Mouse (Mus musculus) lung, adult 2 months (tissue): ENCODE data around the gene Capn15. TPM values are rescaled to one million over a fixed set of nuclear protein-coding genes. Genes with fewer than 3 reads are reported as not detected.

Experiments used
- DNase-seq: peaks from one replicate; pipeline ENCODE4 v3.0.0; 2022
- H3K4me1 ChIP-seq: fragments of 200-500 bp; 2 replicates; pipeline ENCODE4 v1.6.1; 2011; ENCODE audit warnings: low read length; ENCODE audit not compliant: control insufficient read depth, insufficient read depth
- H3K4me3 ChIP-seq: fragments of 200-500 bp; replicated peaks from 2 replicates; pipeline ENCODE3; 2011; ENCODE audit warnings: low read depth, mild to moderate bottlenecking, control low read depth, low read length; ENCODE audit errors: extremely low read depth
- CTCF ChIP-seq: fragments of 200-500 bp; IDR thresholded peaks from 2 replicates; pipeline ENCODE4 v1.5.1; 2011; ENCODE audit warnings: mild to moderate bottlenecking, low read length, control low read depth; ENCODE audit not compliant: insufficient read depth
- POLR2A ChIP-seq: fragments of 200-500 bp; IDR thresholded peaks from 2 replicates; pipeline ENCODE4 v1.6.1; 2011; ENCODE audit warnings: low read depth, mild to moderate bottlenecking, control low read depth, low read length, borderline replicate concordance; ENCODE audit errors: extremely low read depth
- WGBS: fragments of 180-500 bp; shearing (Covaris S2); methylation state at CpG from one replicate; pipeline ENCODE4 v1.1.7; 2018; 5-methylcytosine and 5-hydroxymethylcytosine counted together
- polyA plus RNA-seq: library from polyadenylated mRNA; depleted of rRNA; stranded (reverse); fragments of >200 nt; gene quantifications from 2 replicates; pipeline ENCODE4 v1.2.3, GENCODE M21; 2012

The Capn15 gene
- polyA plus RNA-seq, 1 experiment, result 49.7 TPM

- no peak for TF ChIP-seq CTCF
- DNase-seq, result no peak
- H3K4me1 ChIP-seq, result peaks cover 10% of the 10 kb centered on the region
- H3K4me3 ChIP-seq, result no peak overlapping the region
- 69% methylated on average over 5 of the region's 5 CpGs for WGBS
Observed at GRCm38 (mm10) chr17:25979829-25980738, 5.5 kb downstream of the Capn15 start.

GRCm38 (mm10) chr17:25970954-25971707 is 14.5 kb downstream of the Capn15 start:
- Histone ChIP-seq H3K4me3 (no peak overlapping the region), H3K4me1 (0 out of 2 replicates have a peak, but pooled peaks cover 6% of the 10 kb centered on the region)
- 69% methylated on average over 4 of the region's 4 CpGs for WGBS
- no peak for DNase-seq
- TF ChIP-seq POLR2A (no peak), CTCF (no peak)

GRCm38 (mm10) chr17:25970448-25970847 is 15.1 kb downstream of the Capn15 start:
- 0 out of 2 replicates have a peak, but pooled peaks cover 6% of the 10 kb centered on the region for H3K4me1 ChIP-seq
- no peak for DNase-seq
- TF ChIP-seq POLR2A, result no peak
- no peak overlapping the region for H3K4me3 ChIP-seq
- 83% methylated on average over 9 of the region's 9 CpGs for WGBS

GRCm38 (mm10) chr17:25968176-25968575 is 17.4 kb downstream of the Capn15 start:
- WGBS, result 56% methylated on average over 1 of the region's 1 CpGs
- Histone ChIP-seq H3K4me1 (0 out of 2 replicates have a peak, but pooled peaks cover 6% of the 10 kb centered on the region), H3K4me3 (no peak overlapping the region)
- no peak for DNase-seq
- TF ChIP-seq CTCF (no peak), POLR2A (no peak)

- Histone ChIP-seq H3K4me3 (no peak overlapping the region), H3K4me1 (0 out of 2 replicates have a peak, but pooled peaks cover 6% of the 10 kb centered on the region)
- TF ChIP-seq POLR2A, result no peak
- no peak for TF ChIP-seq CTCF
- DNase-seq, result no peak
- WGBS, result 36% methylated on average over 3 of the region's 3 CpGs
Observed at GRCm38 (mm10) chr17:25967652-25968051, 17.9 kb downstream of the Capn15 start.

GRCm38 (mm10) chr17:25964271-25964670 is 21.3 kb downstream of the Capn15 start:
- WGBS, result 83% methylated on average over 7 of the region's 7 CpGs
- TF ChIP-seq POLR2A, result no peak
- Histone ChIP-seq H3K4me3 (no peak overlapping the region), H3K4me1 (0 out of 2 replicates have a peak, but pooled peaks cover 3% of the 10 kb centered on the region)
- DNase-seq, result no peak

- Histone ChIP-seq H3K4me3 (no peak overlapping the region), H3K4me1 (no peaks in the 10 kb centered on the region)
- no peak for TF ChIP-seq CTCF
- DNase-seq, result no peak
- WGBS, result 90% methylated on average over 7 of the region's 7 CpGs
Observed at GRCm38 (mm10) chr17:25962413-25962905, 23.1 kb downstream of the Capn15 start.

- H3K4me1 ChIP-seq, result no peaks in the 10 kb centered on the region
- TF ChIP-seq POLR2A (no peak), CTCF (no peak)
- H3K4me3 ChIP-seq, result no peak overlapping the region
- WGBS, result 98% methylated on average over 5 of the region's 5 CpGs
- no peak for DNase-seq
Observed at GRCm38 (mm10) chr17:25961566-25961965, 24.0 kb downstream of the Capn15 start.

- no peak for TF ChIP-seq POLR2A
- no peak for TF ChIP-seq CTCF
- Histone ChIP-seq H3K4me3 (no peak overlapping the region), H3K4me1 (no peaks in the 10 kb centered on the region)
- no peak for DNase-seq
- 91% methylated on average over 23 of the region's 23 CpGs for WGBS
Observed at GRCm38 (mm10) chr17:25959630-25960467, 25.7 kb downstream of the Capn15 start.
